Comparison of ENCODE assay signal across 8 mouse cellular contexts in genomic region chr16:4880136-4880825, GRCm38 (mm10). TPM values are rescaled to one million over a fixed set of nuclear protein-coding genes. Genes with fewer than 3 reads are reported as not detected.
DNase-seq lines count a peak whose midpoint lies in the region; ATAC-seq lines count a peak whose summit lies in the region.

Gene Ubald1, minus strand, starts transcription at chr16:4880315.

- H3K4me2 ChIP-seq in heart, embryonic 14.5 days (ENCODE audit: low read length): peak within 1 kb of the TSS; percentile 92
- peak within 1 kb of the TSS; percentile 96 for H3K4me2 ChIP-seq in liver, embryonic 13.5 days
- peak within 1 kb of the TSS; percentile 81 for H3K4me2 ChIP-seq in stomach, embryonic 16.5 days (ENCODE audit: low read depth, low read length)

- WGBS in heart, embryonic 14.5 days: under 1% methylated on average over 48 of the region's 48 CpGs
- under 1% methylated on average over 48 of the region's 48 CpGs for WGBS in liver, embryonic 13.5 days (ENCODE audit: insufficient replicate concordance)
- under 1% methylated on average over 48 of the region's 48 CpGs for WGBS in stomach, embryonic 16.5 days

- H3K4me1 ChIP-seq in heart, embryonic 14.5 days (ENCODE audit: control insufficient read depth in 2 of 2, insufficient read depth in 2 of 2, low read length in 2 of 2): peaks cover 17 to 41% of the 10 kb centered on the region in 2 experiments
- peaks cover 63% of the 10 kb centered on the region for H3K4me1 ChIP-seq in liver, embryonic 13.5 days (replicated peaks)
- peaks cover 36% of the 10 kb centered on the region for H3K4me1 ChIP-seq in stomach, embryonic 16.5 days (ENCODE audit: control insufficient read depth, insufficient read depth, low read length)

- H3K9me3 ChIP-seq in heart, embryonic 14.5 days (ENCODE audit: control insufficient read depth, low read length): no peaks in the 10 kb centered on the region
- no peaks in the 10 kb centered on the region for H3K9me3 ChIP-seq in liver, embryonic 13.5 days (replicated peaks)
- H3K9me3 ChIP-seq in stomach, embryonic 16.5 days (replicated peaks; ENCODE audit: control insufficient read depth, low read length): no peaks in the 10 kb centered on the region

- DNase-seq in c-Kit-negative CD71-positive TER-119-positive erythroid progenitor cells, embryonic 14.5 days (ENCODE audit: low read depth, low spot score): peak; percentile 96
- DNase-seq in fibroblast of lung, adult 2 months (ENCODE audit: low read depth): peak; percentile 96
- peak; percentile 99 for DNase-seq in kidney, postnatal 14 days
- peak; percentile 96 for DNase-seq in liver, embryonic 13.5 days
- DNase-seq in neural tube, embryonic 10.5 days (ENCODE audit: extremely low spot score, low spot score): peak; percentile 99

- no peaks in the 10 kb centered on the region for H3K27me3 ChIP-seq in heart, embryonic 14.5 days (ENCODE audit: control insufficient read depth, insufficient read depth, low read length)
- H3K27me3 ChIP-seq in liver, embryonic 13.5 days: no peaks in the 10 kb centered on the region
- no peaks in the 10 kb centered on the region for H3K27me3 ChIP-seq in stomach, embryonic 16.5 days (ENCODE audit: control insufficient read depth, insufficient read depth, low read length)

- peak within 1 kb of the TSS; percentile 91 to 97 for H3K4me3 ChIP-seq in heart, embryonic 14.5 days (ENCODE audit: control insufficient read depth in 1 of 2, insufficient read depth in 1 of 2, low read depth in 1 of 2, low read length in 2 of 2)
- peak within 1 kb of the TSS; percentile 88 for H3K4me3 ChIP-seq in liver, embryonic 13.5 days (replicated peaks)
- peak within 1 kb of the TSS; percentile 89 for H3K4me3 ChIP-seq in stomach, embryonic 16.5 days (replicated peaks; ENCODE audit: low read length)

- peaks cover 7% of the 10 kb centered on the region for H3K36me3 ChIP-seq in heart, embryonic 14.5 days (ENCODE audit: control insufficient read depth, insufficient read depth, low read length)
- peaks cover 11% of the 10 kb centered on the region; the same call in 1 of the 2 replicates for H3K36me3 ChIP-seq in liver, embryonic 13.5 days
- 0 out of 2 replicates have a peak, but pooled peaks cover 3% of the 10 kb centered on the region for H3K36me3 ChIP-seq in stomach, embryonic 16.5 days (ENCODE audit: control insufficient read depth, insufficient read depth, low read length)

- peak within 1 kb of the TSS; percentile 96 for H3K9ac ChIP-seq in heart, embryonic 14.5 days (ENCODE audit: low read length)
- peak within 1 kb of the TSS; percentile 91 for H3K9ac ChIP-seq in liver, embryonic 13.5 days
- H3K9ac ChIP-seq in stomach, embryonic 16.5 days (ENCODE audit: low read length): peak within 1 kb of the TSS; percentile 94

- peak; percentile 81 for ATAC-seq in CD4-positive, CD25-positive, alpha-beta regulatory T cell, adult 4 months
- peak; percentile 88 for ATAC-seq in heart, embryonic 14.5 days (ENCODE audit: insufficient number of reproducible peaks, insufficient read depth, low FRiP score, low read depth)
- ATAC-seq in liver, embryonic 13.5 days (ENCODE audit: low read depth): peak; percentile 82
- peak; percentile 88 for ATAC-seq in stomach, embryonic 16.5 days (ENCODE audit: insufficient read depth, low FRiP score)

- peak within 1 kb of the TSS; percentile 99 to 100 for H3K27ac ChIP-seq in heart, embryonic 14.5 days (replicated peaks in 1 of 2; ENCODE audit: control insufficient read depth in 1 of 2, insufficient read depth in 1 of 2, low read depth in 2 of 2, low read length in 2 of 2)
- H3K27ac ChIP-seq in liver, embryonic 13.5 days: peak within 1 kb of the TSS; percentile 98
- peak within 1 kb of the TSS; percentile 100 for H3K27ac ChIP-seq in stomach, embryonic 16.5 days (ENCODE audit: low read length)

RNA-seq across cellular contexts. Expression of gene Ubald1, which starts in this region (rescaled TPM):
- polyA plus RNA-seq in CD4-positive, CD25-positive, alpha-beta regulatory T cell, adult 4 months (2017; shearing (Covaris generic)): 10 to 100 TPM; 19.3 to 21.6 TPM
- polyA plus RNA-seq in heart, embryonic 14.5 days (2014; fragmentation: Nextera tagmentation; extraction: Ambion mirVana): 24.2 and 25.3 TPM in 2 replicates
- 12.3 and 13.3 TPM in 2 replicates for polyA plus RNA-seq in liver, embryonic 13.5 days (2015; fragmentation: Nextera tagmentation; extraction: Ambion mirVana)
- 31.5 and 36.3 TPM in 2 replicates for polyA plus RNA-seq in stomach, embryonic 16.5 days (2015; fragmentation: Nextera tagmentation; extraction: Ambion mirVana)

Comparison
In these comparisons a context has a peak if more than half of its experiments do, and no peak if none do; other contexts are left out.
1. Peak in every context shown above with its lines: DNase-seq, ATAC-seq, H3K4me3 ChIP-seq and H3K27ac ChIP-seq.